12 mouse cellular contexts compared by ENCODE assay signal in genomic region chr13:92252331-92252730, GRCm38 (mm10).
"Had no signal": no experiment of that assay in that cellular context is flagged by ENCODE, and none has a peak within 500 bp of the region (broad histone marks: within the 10 kb centered on the region; RNA-seq: fewer than 3 reads in every experiment).

No protein-coding gene starts in this region.

- DNase-seq: left cerebral cortex, postnatal 4 days; liver; liver, embryonic 13.5 days; liver, postnatal 0 days; lung, adult 18-20 months; lung, adult 2 months; lung, embryonic 14.5 days; lung, postnatal 10 days; lung, postnatal 14 days; lung, postnatal 36 days; lung, postnatal 4 days; midbrain, embryonic 14.5 days had no signal
